17 mouse cellular contexts compared by ENCODE assay signal in genomic region chr10:7025028-7025427, GRCm38 (mm10). TPM values are rescaled to one million over a fixed set of nuclear protein-coding genes. Genes with fewer than 3 reads are reported as not detected.
"Had no signal": no experiment of that assay in that cellular context is flagged by ENCODE, and none has a peak within 500 bp of the region (broad histone marks: within the 10 kb centered on the region; RNA-seq: fewer than 3 reads in every experiment).

No protein-coding gene starts in this region.

- DNase-seq: retina, postnatal 1 day; right cerebral cortex, adult 18-20 months; right cerebral cortex, postnatal 14 days; right cerebral cortex, postnatal 25 days; right cerebral cortex, postnatal 4 days; spleen, adult 18-20 months; thymus, adult 18-20 months; thymus, adult 2 months; thymus, postnatal 14 days; thymus, postnatal 25 days; thymus, postnatal 36 days; thymus, postnatal 4 days had no signal

- H3K27me3 ChIP-seq: neural tube, embryonic 12.5 days; neural tube, embryonic 13.5 days; neural tube, embryonic 15.5 days; stomach, embryonic 15.5 days had no signal

RNA-seq across cellular contexts. Expression of gene Ipcef1, which starts 27.2 kb away (rescaled TPM):
- polyA plus RNA-seq: testis, adult 2 months had no signal
